Mouse (Mus musculus): ENCODE measurements around the gene Elavl1. TPM values are rescaled to one million over a fixed set of nuclear protein-coding genes. Genes with fewer than 3 reads are reported as not detected.

Elavl1 gene
- polyA plus RNA-seq, 1 experiment from 2014 or later = 102 TPM

- H3K4me1 ChIP-seq (replicated peaks) = no peaks in the 10 kb centered on the region
- H3K4me3 ChIP-seq (replicated peaks) = no peak overlapping the region
- H3K9me3 ChIP-seq (replicated peaks) = no peaks in the 10 kb centered on the region
- WGBS (ENCODE audit: insufficient replicate concordance) = 86% methylated on average over 5 of the region's 5 CpGs
- no peaks in the 10 kb centered on the region for H3K27me3 ChIP-seq
- no peak for ATAC-seq (ENCODE audit: insufficient read depth)
- H3K4me2 ChIP-seq = no peak overlapping the region
- no peak overlapping the region for H3K9ac ChIP-seq
- no peak overlapping the region for H3K27ac ChIP-seq (replicated peaks)
- H3K36me3 ChIP-seq (replicated peaks) = peaks cover 92% of the 10 kb centered on the region
Observed at GRCm38 (mm10) chr8:4292738-4293137, 32.5 kb downstream of the Elavl1 start.

- Histone ChIP-seq H3K4me1 (replicated peaks) (peaks cover 26% of the 10 kb centered on the region), H3K9ac (peak overlapping the region; percentile 61), H3K36me3 (replicated peaks) (peaks cover 27% of the 10 kb centered on the region), H3K27me3 (no peaks in the 10 kb centered on the region), H3K4me3 (replicated peaks) (peak overlapping the region; percentile 76), H3K4me2 (peak overlapping the region; percentile 81), H3K9me3 (replicated peaks) (no peaks in the 10 kb centered on the region), H3K27ac (replicated peaks) (peak overlapping the region; percentile 45)
- WGBS (ENCODE audit: insufficient replicate concordance) = 28% methylated on average over 9 of the region's 9 CpGs
- ATAC-seq (ENCODE audit: insufficient read depth) = no peak; the same call in 1 of the 2 replicates
Observed at GRCm38 (mm10) chr8:4276111-4276465, 49.1 kb downstream of the Elavl1 start.

- Histone ChIP-seq H3K9ac (peak within 1 kb of the TSS; percentile 61), H3K4me1 (replicated peaks) (peaks cover 26% of the 10 kb centered on the region), H3K27ac (replicated peaks) (peak within 1 kb of the TSS; percentile 45), H3K4me3 (replicated peaks) (peak within 1 kb of the TSS; percentile 76), H3K27me3 (no peaks in the 10 kb centered on the region), H3K36me3 (replicated peaks) (peaks cover 31% of the 10 kb centered on the region), H3K9me3 (replicated peaks) (no peaks in the 10 kb centered on the region), H3K4me2 (peak within 1 kb of the TSS; percentile 81)
- WGBS (ENCODE audit: insufficient replicate concordance) = under 1% methylated on average over 39 of the region's 39 CpGs
- ATAC-seq (ENCODE audit: insufficient read depth) = peak; percentile 95
Observed at GRCm38 (mm10) chr8:4275275-4276110, 49.7 kb downstream of the Elavl1 start, which contains the start of gene Timm44. Timm44 (minus strand) TSS chr8:4275913.

- H3K4me1 ChIP-seq (replicated peaks) = peaks cover 16% of the 10 kb centered on the region
- H3K36me3 ChIP-seq (replicated peaks) = peaks cover 86% of the 10 kb centered on the region
- no peak overlapping the region for H3K27ac ChIP-seq (replicated peaks)
- 84% methylated on average over 6 of the region's 6 CpGs for WGBS (ENCODE audit: insufficient replicate concordance)
- H3K27me3 ChIP-seq = no peaks in the 10 kb centered on the region
- no peak overlapping the region for H3K9ac ChIP-seq
- no peaks in the 10 kb centered on the region for H3K9me3 ChIP-seq (replicated peaks)
- no peak overlapping the region for H3K4me2 ChIP-seq
- no peak overlapping the region for H3K4me3 ChIP-seq (replicated peaks)
- ATAC-seq (ENCODE audit: insufficient read depth) = no peak
Observed at GRCm38 (mm10) chr8:4269609-4270008, 55.6 kb downstream of the Elavl1 start.

- 70% methylated on average over 15 of the region's 15 CpGs for WGBS (ENCODE audit: insufficient replicate concordance)
- ATAC-seq (ENCODE audit: insufficient read depth) = peak; percentile 36; the same call in 1 of the 2 replicates
- no peak overlapping the region for H3K9ac ChIP-seq
Observed at GRCm38 (mm10) chr8:4267627-4268026, 57.6 kb downstream of the Elavl1 start.

GRCm38 (mm10) chr8:4265160-4265914 is 59.9 kb downstream of the Elavl1 start:
- Histone ChIP-seq H3K36me3 (replicated peaks) (peaks cover 97% of the 10 kb centered on the region), H3K27ac (replicated peaks) (no peak overlapping the region), H3K9ac (no peak overlapping the region), H3K4me1 (replicated peaks) (no peaks in the 10 kb centered on the region), H3K4me2 (no peak overlapping the region), H3K27me3 (no peaks in the 10 kb centered on the region), H3K9me3 (replicated peaks) (no peaks in the 10 kb centered on the region), H3K4me3 (replicated peaks) (no peak overlapping the region)
- 86% methylated on average over 15 of the region's 15 CpGs for WGBS (ENCODE audit: insufficient replicate concordance)
- no peak for ATAC-seq (ENCODE audit: insufficient read depth)

More at GRCm38 (mm10) chr8:4267627-4268026, 57.6 kb downstream of the Elavl1 start:
- Histone ChIP-seq H3K27me3 (no peaks in the 10 kb centered on the region), H3K4me2 (no peak overlapping the region), H3K9me3 (replicated peaks) (no peaks in the 10 kb centered on the region), H3K4me3 (replicated peaks) (no peak overlapping the region), H3K36me3 (replicated peaks) (peaks cover 90% of the 10 kb centered on the region), H3K4me1 (replicated peaks) (no peaks in the 10 kb centered on the region), H3K27ac (replicated peaks) (no peak overlapping the region)

GRCm38 (mm10) chr8:4263105-4263791 is 62.0 kb downstream of the Elavl1 start:
- 63% methylated on average over 8 of the region's 8 CpGs for WGBS (ENCODE audit: insufficient replicate concordance)
- Histone ChIP-seq H3K9me3 (replicated peaks) (no peaks in the 10 kb centered on the region), H3K4me3 (replicated peaks) (no peak overlapping the region), H3K27me3 (no peaks in the 10 kb centered on the region), H3K4me1 (replicated peaks) (peaks cover 17% of the 10 kb centered on the region), H3K9ac (no peak overlapping the region), H3K4me2 (no peak overlapping the region), H3K27ac (replicated peaks) (no peak overlapping the region), H3K36me3 (replicated peaks) (peaks cover 88% of the 10 kb centered on the region)
- ATAC-seq (ENCODE audit: insufficient read depth) = no peak

- H3K4me3 ChIP-seq (replicated peaks) = no peak overlapping the region
- peak overlapping the region; percentile 100; the same call in 1 of the 2 replicates for H3K4me2 ChIP-seq
- H3K27ac ChIP-seq (replicated peaks) = no peak overlapping the region
- ATAC-seq (ENCODE audit: insufficient read depth) = no peak
- peaks cover 70% of the 10 kb centered on the region for H3K36me3 ChIP-seq (replicated peaks)
- H3K27me3 ChIP-seq = no peaks in the 10 kb centered on the region
- no peaks in the 10 kb centered on the region for H3K9me3 ChIP-seq (replicated peaks)
- no peak overlapping the region for H3K9ac ChIP-seq
- 80% methylated on average over 4 of the region's 4 CpGs for WGBS (ENCODE audit: insufficient replicate concordance)
- peaks cover 22% of the 10 kb centered on the region for H3K4me1 ChIP-seq (replicated peaks)
Observed at GRCm38 (mm10) chr8:4259805-4260170, 65.4 kb downstream of the Elavl1 start.

GRCm38 (mm10) chr8:4259125-4259804 is 65.9 kb downstream of the Elavl1 start, which contains the start of gene Ctxn1:
Ctxn1 (minus strand) TSS chr8:4259274.
- Histone ChIP-seq H3K9me3 (replicated peaks) (no peaks in the 10 kb centered on the region), H3K4me1 (replicated peaks) (peaks cover 24% of the 10 kb centered on the region), H3K4me2 (peak within 1 kb of the TSS; percentile 100), H3K36me3 (replicated peaks) (peaks cover 70% of the 10 kb centered on the region), H3K27me3 (no peaks in the 10 kb centered on the region), H3K27ac (replicated peaks) (peak within 1 kb of the TSS; percentile 29), H3K9ac (peak within 1 kb of the TSS; percentile 54), H3K4me3 (replicated peaks) (peak within 1 kb of the TSS; percentile 64)
- 7% methylated on average over 33 of the region's 33 CpGs for WGBS (ENCODE audit: insufficient replicate concordance)
- ATAC-seq (ENCODE audit: insufficient read depth) = peak; percentile 94

- H3K9ac ChIP-seq = peak overlapping the region; percentile 54
- H3K27ac ChIP-seq (replicated peaks) = peak overlapping the region; percentile 29
- no peaks in the 10 kb centered on the region for H3K9me3 ChIP-seq (replicated peaks)
- H3K4me1 ChIP-seq (replicated peaks) = peaks cover 30% of the 10 kb centered on the region
- H3K4me2 ChIP-seq = peak overlapping the region; percentile 100
- H3K36me3 ChIP-seq (replicated peaks) = peaks cover 65% of the 10 kb centered on the region
- peak; percentile 56 for ATAC-seq (ENCODE audit: insufficient read depth)
- H3K27me3 ChIP-seq = no peaks in the 10 kb centered on the region
- peak overlapping the region; percentile 64 for H3K4me3 ChIP-seq (replicated peaks)
- WGBS (ENCODE audit: insufficient replicate concordance) = under 1% methylated on average over 32 of the region's 32 CpGs
Observed at GRCm38 (mm10) chr8:4258678-4259077, 66.5 kb downstream of the Elavl1 start.
